Mouse (Mus musculus) lung, postnatal 0 days (tissue): ENCODE data around the gene Trappc6b.

ENCODE experiments used
- CTCF ChIP-seq: IDR thresholded peaks from 2 replicates; pipeline ENCODE4 v1.5.1; 2016; ENCODE audit warnings: antibody characterized with exemption, mild to moderate bottlenecking
- EP300 ChIP-seq: IDR thresholded peaks from 2 replicates; pipeline ENCODE4 v1.6.1; 2016; ENCODE audit warnings: antibody characterized with exemption, mild to moderate bottlenecking, control low read depth

DNA sequence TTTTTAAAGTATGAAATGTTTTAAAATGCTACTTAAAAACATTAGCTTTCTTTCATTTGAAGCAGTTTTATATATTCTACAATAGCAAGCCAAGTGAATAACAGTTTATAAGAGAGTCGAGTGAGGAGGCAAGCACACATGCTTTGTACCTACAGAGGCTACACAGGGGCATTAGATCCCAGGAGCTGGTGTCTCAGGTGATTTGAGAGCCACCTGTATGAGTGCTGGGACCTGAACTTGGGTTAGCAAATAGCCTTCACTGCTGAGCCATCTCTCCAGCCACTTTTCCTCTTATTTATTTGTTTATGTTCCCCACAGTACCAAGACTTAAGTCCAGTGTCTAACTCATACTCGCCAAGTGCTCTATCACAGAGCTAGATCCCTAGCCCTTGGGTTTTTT is 41.4 kb downstream of the Trappc6b start:
- TF ChIP-seq CTCF (no peak), EP300 (no peak)
